Mouse (Mus musculus) hindbrain, embryonic 15.5 days (tissue): ENCODE data around the gene Srgap1. TPM values are rescaled to one million over a fixed set of nuclear protein-coding genes. Genes with fewer than 3 reads are reported as not detected.

ENCODE experiments used
- ATAC-seq: fragments of 200-750 bp; cut with Nextera tagmentation; 2 replicates; pipeline ENCODE4 v1.8.0; 2017; ENCODE audit warnings: low read depth, moderate number of reproducible peaks, moderate TSS enrichment; ENCODE audit not compliant: low FRiP score
- H3K27ac ChIP-seq: fragments of 300-500 bp; sonication (generic); replicated peaks from 2 replicates; pipeline ENCODE4 v1.5.1; 2015; ENCODE audit warnings: mild to moderate bottlenecking, inconsistent platforms
- H3K27me3 ChIP-seq: fragments of 300-500 bp; sonication (generic); 2 replicates; pipeline ENCODE4 v1.6.1; 2015; ENCODE audit warnings: control low read depth, inconsistent platforms
- H3K36me3 ChIP-seq: fragments of 300-500 bp; sonication (generic); 2 replicates; pipeline ENCODE4 v1.6.1; 2015; ENCODE audit warnings: control low read depth, inconsistent platforms
- H3K4me1 ChIP-seq: fragments of 300-500 bp; sonication (generic); replicated peaks from 2 replicates; pipeline ENCODE4 v1.6.1; 2015; ENCODE audit warnings: control low read depth, inconsistent platforms
- H3K4me2 ChIP-seq: fragments of 300-500 bp; sonication (generic); 2 replicates; pipeline ENCODE4 v1.6.1; 2015; ENCODE audit warnings: moderate library complexity, mild to moderate bottlenecking, inconsistent platforms
- H3K4me3 ChIP-seq: fragments of 300-500 bp; sonication (generic); 2 replicates; pipeline ENCODE4 v1.5.1; 2015; ENCODE audit warnings: mild to moderate bottlenecking, inconsistent platforms
- H3K9ac ChIP-seq: fragments of 300-500 bp; sonication (generic); 2 replicates; pipeline ENCODE4 v1.6.1; 2015; ENCODE audit warnings: inconsistent platforms
- H3K9me3 ChIP-seq: fragments of 300-500 bp; sonication (generic); 2 replicates; pipeline ENCODE4 v1.6.1; 2016; ENCODE audit warnings: control low read depth, inconsistent platforms
- WGBS: fragments of 180-500 bp; shearing (Covaris S2); methylation state at CpG from one replicate; pipeline ENCODE4 v1.1.7; 2015; 5-methylcytosine and 5-hydroxymethylcytosine counted together
- polyA plus RNA-seq: library from polyadenylated mRNA; unstranded; fragments of >200 nt; fragmentation: Nextera tagmentation; extraction: Ambion mirVana; gene quantifications from 2 replicates; pipeline ENCODE4 v1.2.1, GENCODE M21; 2015

The Srgap1 gene
- polyA plus RNA-seq: 36.4 and 38.2 TPM in 2 replicates

GRCm38 (mm10) chr10:122046904-122047726 lies at the start of gene Srgap1:
Srgap1 (minus strand) TSS chr10:122047315.
- peak within 1 kb of the TSS; percentile 95 for H3K27ac ChIP-seq
- H3K9me3 ChIP-seq: no peaks in the 10 kb centered on the region
- no peaks in the 10 kb centered on the region for H3K36me3 ChIP-seq
- H3K4me1 ChIP-seq: peaks cover 24% of the 10 kb centered on the region
- peak within 1 kb of the TSS; percentile 97 for H3K9ac ChIP-seq
- peak within 1 kb of the TSS; percentile 66 for H3K4me3 ChIP-seq
- peak; percentile 83 for ATAC-seq
- H3K4me2 ChIP-seq: peak within 1 kb of the TSS; percentile 60
- 0% methylated on average over 39 of the region's 79 CpGs for WGBS
- H3K27me3 ChIP-seq: no peaks in the 10 kb centered on the region

- Histone ChIP-seq H3K27me3 (no peaks in the 10 kb centered on the region), H3K27ac (peak overlapping the region; percentile 93), H3K4me1 (peaks cover 12% of the 10 kb centered on the region), H3K9me3 (no peaks in the 10 kb centered on the region), H3K36me3 (0 out of 2 replicates have a peak, but pooled peaks cover 6% of the 10 kb centered on the region), H3K4me3 (peak overlapping the region; percentile 89), H3K4me2 (peak overlapping the region; percentile 91), H3K9ac (peak overlapping the region; percentile 86)
- no peak; the same call in 1 of the 2 replicates for ATAC-seq
- under 1% methylated on average over 48 of the region's 48 CpGs for WGBS
Observed at GRCm38 (mm10) chr10:122096462-122096979, 49.4 kb upstream of the Srgap1 start.

- H3K4me2 ChIP-seq: no peak overlapping the region
- H3K4me1 ChIP-seq: peaks cover 6% of the 10 kb centered on the region
- no peak overlapping the region for H3K9ac ChIP-seq
- no peak overlapping the region for H3K27ac ChIP-seq
- H3K9me3 ChIP-seq: peaks cover 11% of the 10 kb centered on the region; the same call in 1 of the 2 replicates
- WGBS: 93% methylated on average over 1 of the region's 1 CpGs
- H3K4me3 ChIP-seq: no peak overlapping the region
- peaks cover 46% of the 10 kb centered on the region for H3K36me3 ChIP-seq
- H3K27me3 ChIP-seq: no peaks in the 10 kb centered on the region
- no peak for ATAC-seq
Observed at GRCm38 (mm10) chr10:122090472-122090871, 43.4 kb upstream of the Srgap1 start.

GRCm38 (mm10) chr10:122081352-122081751 lies 34.2 kb upstream of the Srgap1 start:
- ATAC-seq: no peak
- no peak overlapping the region for H3K4me3 ChIP-seq
- no peak overlapping the region for H3K4me2 ChIP-seq
- H3K4me1 ChIP-seq: no peaks in the 10 kb centered on the region
- WGBS: 96% methylated on average over 1 of the region's 1 CpGs
- H3K27ac ChIP-seq: no peak overlapping the region
- no peaks in the 10 kb centered on the region for H3K27me3 ChIP-seq
- peaks cover 16% of the 10 kb centered on the region for H3K36me3 ChIP-seq
- H3K9ac ChIP-seq: no peak overlapping the region
- H3K9me3 ChIP-seq: no peaks in the 10 kb centered on the region

GRCm38 (mm10) chr10:122069153-122069552 lies 22.0 kb upstream of the Srgap1 start:
- no peaks in the 10 kb centered on the region for H3K4me1 ChIP-seq
- no peaks in the 10 kb centered on the region for H3K36me3 ChIP-seq
- no peak overlapping the region for H3K27ac ChIP-seq
- no peaks in the 10 kb centered on the region for H3K27me3 ChIP-seq
- no peak for ATAC-seq
- H3K4me2 ChIP-seq: no peak overlapping the region
- H3K9me3 ChIP-seq: no peaks in the 10 kb centered on the region
- no peak overlapping the region for H3K9ac ChIP-seq
- no peak overlapping the region for H3K4me3 ChIP-seq

GRCm38 (mm10) chr10:122055826-122056225 lies 8.7 kb upstream of the Srgap1 start:
- ATAC-seq: no peak
- no peaks in the 10 kb centered on the region for H3K36me3 ChIP-seq
- no peaks in the 10 kb centered on the region for H3K4me1 ChIP-seq
- no peak overlapping the region for H3K9ac ChIP-seq
- 90% methylated on average over 6 of the region's 6 CpGs for WGBS
- no peak overlapping the region for H3K4me2 ChIP-seq
- no peak overlapping the region for H3K27ac ChIP-seq
- no peaks in the 10 kb centered on the region for H3K27me3 ChIP-seq
- H3K4me3 ChIP-seq: no peak overlapping the region
- H3K9me3 ChIP-seq: no peaks in the 10 kb centered on the region

- H3K27ac ChIP-seq: no peak overlapping the region
- H3K4me3 ChIP-seq: no peak overlapping the region
- H3K27me3 ChIP-seq: no peaks in the 10 kb centered on the region
- ATAC-seq: 0 out of 2 replicates have a peak, but pooled peaks have one; percentile 30
- no peaks in the 10 kb centered on the region for H3K4me1 ChIP-seq
- no peaks in the 10 kb centered on the region for H3K9me3 ChIP-seq
- no peak overlapping the region for H3K4me2 ChIP-seq
- H3K9ac ChIP-seq: no peak overlapping the region
- 13% methylated on average over 8 of the region's 8 CpGs for WGBS
- no peaks in the 10 kb centered on the region for H3K36me3 ChIP-seq
Observed at GRCm38 (mm10) chr10:122054535-122054934, 7.4 kb upstream of the Srgap1 start.

- 34% methylated on average over 6 of the region's 6 CpGs for WGBS
- no peaks in the 10 kb centered on the region for H3K9me3 ChIP-seq
- H3K4me2 ChIP-seq: no peak overlapping the region
- ATAC-seq: no peak
- no peak overlapping the region for H3K9ac ChIP-seq
- no peaks in the 10 kb centered on the region for H3K36me3 ChIP-seq
- no peaks in the 10 kb centered on the region for H3K27me3 ChIP-seq
- no peak overlapping the region for H3K4me3 ChIP-seq
- H3K4me1 ChIP-seq: 0 out of 2 replicates have a peak, but pooled peaks cover 4% of the 10 kb centered on the region
- H3K27ac ChIP-seq: no peak overlapping the region
Observed at GRCm38 (mm10) chr10:122051831-122052230, 4.7 kb upstream of the Srgap1 start.

- Histone ChIP-seq H3K27ac (peak overlapping the region; percentile 95), H3K36me3 (no peaks in the 10 kb centered on the region), H3K27me3 (no peaks in the 10 kb centered on the region), H3K4me3 (peak overlapping the region; percentile 66), H3K4me2 (peak overlapping the region; percentile 60), H3K9ac (peak overlapping the region; percentile 97), H3K9me3 (no peaks in the 10 kb centered on the region), H3K4me1 (peaks cover 24% of the 10 kb centered on the region)
- 13% methylated on average over 39 of the region's 44 CpGs for WGBS
- ATAC-seq: peak; percentile 68
Observed at GRCm38 (mm10) chr10:122047727-122048365, 731 bp upstream of the Srgap1 start.

GRCm38 (mm10) chr10:122046511-122046903 lies 608 bp downstream of the Srgap1 start:
- H3K27me3 ChIP-seq: no peaks in the 10 kb centered on the region
- peak overlapping the region; percentile 66 for H3K4me3 ChIP-seq
- no peaks in the 10 kb centered on the region for H3K9me3 ChIP-seq
- WGBS: under 1% methylated on average over 13 of the region's 13 CpGs
- H3K27ac ChIP-seq: peak overlapping the region; percentile 95
- no peaks in the 10 kb centered on the region for H3K36me3 ChIP-seq
- peaks cover 29% of the 10 kb centered on the region for H3K4me1 ChIP-seq
- peak overlapping the region; percentile 60 for H3K4me2 ChIP-seq
- ATAC-seq: no peak
- peak overlapping the region; percentile 97 for H3K9ac ChIP-seq

GRCm38 (mm10) chr10:122045946-122046345 lies 1.2 kb downstream of the Srgap1 start:
- Histone ChIP-seq H3K27me3 (no peaks in the 10 kb centered on the region), H3K36me3 (no peaks in the 10 kb centered on the region), H3K4me2 (peak overlapping the region; percentile 60), H3K4me1 (peaks cover 31% of the 10 kb centered on the region), H3K27ac (peak overlapping the region; percentile 95), H3K9ac (peak overlapping the region; percentile 97), H3K9me3 (no peaks in the 10 kb centered on the region), H3K4me3 (peak overlapping the region; percentile 66)
- WGBS: 3% methylated on average over 9 of the region's 9 CpGs
- ATAC-seq: no peak

GRCm38 (mm10) chr10:122044926-122045325 lies 2.2 kb downstream of the Srgap1 start:
- H3K4me1 ChIP-seq: peaks cover 31% of the 10 kb centered on the region
- peak overlapping the region; percentile 66 for H3K4me3 ChIP-seq
- H3K27ac ChIP-seq: peak overlapping the region; percentile 28
- no peak for ATAC-seq
- no peaks in the 10 kb centered on the region for H3K27me3 ChIP-seq
- peak overlapping the region; percentile 97 for H3K9ac ChIP-seq
- WGBS: 54% methylated on average over 4 of the region's 4 CpGs
- no peaks in the 10 kb centered on the region for H3K36me3 ChIP-seq
- no peaks in the 10 kb centered on the region for H3K9me3 ChIP-seq
- H3K4me2 ChIP-seq: peak overlapping the region; percentile 60
